Mouse (Mus musculus) CH12.LX (cell line): ENCODE measurements around the gene Stk39.

Experiments
- CHD2 ChIP-seq: IDR thresholded peaks from 2 replicates; pipeline ENCODE4 v1.6.1; 2011; ENCODE audit warnings: low read length, improper control_type of control experiment
- CTCF ChIP-seq, 2 experiments: IDR thresholded peaks in 1 of 2; conservative IDR thresholded peaks in 1 of 2; 2 replicates each; pipeline ENCODE4 v1.5.1; 2011 to 2012; ENCODE audit warnings: low read depth in 2 of 2, low read length in 2 of 2, improper control_type of control experiment in 1 of 2, inconsistent platforms in 1 of 2, mild to moderate bottlenecking in 1 of 2, moderate library complexity in 1 of 2
- ELF1 ChIP-seq: IDR thresholded peaks from 2 replicates; pipeline ENCODE4 v1.6.1; 2014; ENCODE audit warnings: low read depth, mild to moderate bottlenecking, inconsistent platforms, low read length, improper control_type of control experiment
- JUND ChIP-seq: conservative IDR thresholded peaks from 2 replicates; pipeline ENCODE4 v1.6.1; 2011; ENCODE audit warnings: low read depth, low read length, improper control_type of control experiment
- MAX ChIP-seq: IDR thresholded peaks from 2 replicates; pipeline ENCODE4 v1.6.1; 2011; ENCODE audit warnings: low read length, improper control_type of control experiment
- MEF2A ChIP-seq: IDR thresholded peaks from 2 replicates; pipeline ENCODE4 v1.6.1; 2014; ENCODE audit warnings: low read depth, mild to moderate bottlenecking, inconsistent platforms, low read length, improper control_type of control experiment, borderline replicate concordance
- POLR2A ChIP-seq: IDR thresholded peaks from 2 replicates; pipeline ENCODE4 v1.6.1; 2011; ENCODE audit warnings: low read depth, mild to moderate bottlenecking, improper control_type of control experiment, low read length
- POLR2AphosphoS2 ChIP-seq: IDR thresholded peaks from 2 replicates; pipeline ENCODE4 v1.6.1; 2011; ENCODE audit warnings: low read depth, low read length, improper control_type of control experiment
- SIN3A ChIP-seq: IDR thresholded peaks from 2 replicates; pipeline ENCODE4 v1.6.1; 2012; ENCODE audit warnings: low read length, improper control_type of control experiment, inconsistent platforms
- ZNF384 ChIP-seq: IDR thresholded peaks from 2 replicates; pipeline ENCODE4 v1.6.1; 2012; ENCODE audit warnings: low read depth, low read length, improper control_type of control experiment, inconsistent platforms

- TF ChIP-seq SIN3A: no peak
- no peak for TF ChIP-seq POLR2A
- TF ChIP-seq CTCF (conservative IDR thresholded peaks at IDR 0.05 in 1 of 2, IDR thresholded peaks at IDR 0.05 in 1 of 2; ENCODE audit: low read depth in 2 of 2, low read length in 2 of 2): no peak
- no peak for TF ChIP-seq JUND
- no peak for TF ChIP-seq CHD2
- no peak for TF ChIP-seq POLR2AphosphoS2
- TF ChIP-seq ZNF384: no peak
- no peak for TF ChIP-seq ELF1
- no peak for TF ChIP-seq MAX
- TF ChIP-seq MEF2A: no peak
These were observed 90.2 kb downstream of the Stk39 start for GRCm38 (mm10) chr2:68381881-68382280.
